Mouse (Mus musculus): ENCODE data around the gene Yipf3. TPM values are rescaled to one million over a fixed set of nuclear protein-coding genes. Genes with fewer than 3 reads are reported as not detected.
A peak's percentile ranks its signal among the peaks of the same experiment; 100 is the strongest.

Gene Yipf3
- 65.8 and 70.3 TPM in 2 replicates for polyA plus RNA-seq (2016; fragmentation: Nextera tagmentation; extraction: Ambion mirVana)

DNA sequence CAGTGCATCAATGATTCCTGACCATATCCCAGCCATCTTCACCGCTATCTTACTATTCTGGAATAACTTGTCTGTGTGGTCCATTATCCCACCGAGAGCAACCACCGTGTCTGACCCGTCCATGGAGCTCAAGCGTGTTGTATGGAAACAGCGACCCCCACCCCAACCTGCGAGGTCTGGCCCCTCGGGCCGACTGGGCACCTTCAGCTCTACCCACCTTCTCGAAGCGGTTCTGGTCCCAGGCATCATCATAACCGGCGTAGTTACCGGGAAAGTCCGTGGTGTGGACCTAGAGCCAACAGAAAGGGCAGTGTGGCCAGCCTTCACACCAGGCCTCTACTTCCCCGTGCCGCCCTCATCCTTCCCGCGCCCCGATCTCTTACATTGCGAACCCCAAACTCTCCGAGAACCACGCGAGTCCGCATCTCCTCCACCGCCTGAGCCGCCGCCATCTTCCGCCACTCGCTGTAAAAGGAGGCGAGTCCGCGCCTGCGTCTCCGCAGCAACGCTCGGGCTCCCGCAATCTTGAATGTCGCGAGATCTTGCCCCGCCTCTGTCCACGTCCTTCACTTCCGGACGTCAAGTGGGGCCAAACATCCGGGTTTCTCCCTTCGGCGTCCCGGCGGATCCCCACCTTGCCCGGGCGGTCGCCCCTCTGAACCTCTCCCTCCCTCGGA is at the start of gene Yipf3, which contains the start of gene Polr1c:
Yipf3 (plus strand) TSS at position 569 of the 677 bp plus-strand sequence.
Polr1c (minus strand) TSS at position 543 of the 677 bp plus-strand sequence.
- H3K4me1 ChIP-seq = peaks cover 19% of the 10 kb centered on the region
- peak within 1 kb of the TSS; percentile 77 for H3K27ac ChIP-seq (replicated peaks)
- peak within 1 kb of the TSS; percentile 97 for H3K9ac ChIP-seq (replicated peaks)
- ATAC-seq (ENCODE audit: low FRiP score, low read depth) = peak; percentile 90
- WGBS = under 1% methylated on average over 53 of the region's 53 CpGs
- peaks cover 69% of the 10 kb centered on the region for H3K36me3 ChIP-seq
- H3K9me3 ChIP-seq = no peaks in the 10 kb centered on the region
- peak within 1 kb of the TSS; percentile 95 for H3K4me3 ChIP-seq
- no peaks in the 10 kb centered on the region for H3K27me3 ChIP-seq
- peak within 1 kb of the TSS; percentile 95 for H3K4me2 ChIP-seq (replicated peaks)

DNA sequence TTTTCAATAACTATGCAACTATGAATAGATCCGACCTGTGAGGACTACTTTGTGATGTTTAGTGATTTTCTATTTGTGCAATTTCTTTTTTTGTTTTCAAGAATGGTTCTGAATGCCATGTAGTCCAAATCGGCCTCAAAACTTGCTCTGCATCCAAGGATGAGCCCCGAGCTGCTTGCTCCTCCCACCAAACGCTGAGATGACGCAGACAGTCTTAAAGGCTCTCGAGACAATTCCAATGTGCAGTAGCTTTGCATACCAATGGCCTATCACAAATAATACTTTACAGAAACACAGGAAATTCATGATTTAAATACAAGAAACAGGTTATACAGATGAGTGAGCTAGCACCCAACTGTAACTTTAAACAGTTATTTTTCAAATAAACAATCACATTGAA is 46.7 kb upstream of the Yipf3 start:
- Histone ChIP-seq H3K27me3 (no peaks in the 10 kb centered on the region), H3K27ac (replicated peaks) (no peak overlapping the region), H3K4me2 (replicated peaks) (peak overlapping the region; percentile 86), H3K36me3 (peaks cover 38% of the 10 kb centered on the region), H3K4me3 (peak overlapping the region; percentile 96; the same call in 1 of the 2 replicates), H3K9ac (replicated peaks) (peak overlapping the region; percentile 86; the same call in 1 of the 2 replicates), H3K9me3 (no peaks in the 10 kb centered on the region), H3K4me1 (peaks cover 30% of the 10 kb centered on the region)
- 71% methylated on average over 6 of the region's 6 CpGs for WGBS
- no peak for ATAC-seq (ENCODE audit: low FRiP score, low read depth)

DNA sequence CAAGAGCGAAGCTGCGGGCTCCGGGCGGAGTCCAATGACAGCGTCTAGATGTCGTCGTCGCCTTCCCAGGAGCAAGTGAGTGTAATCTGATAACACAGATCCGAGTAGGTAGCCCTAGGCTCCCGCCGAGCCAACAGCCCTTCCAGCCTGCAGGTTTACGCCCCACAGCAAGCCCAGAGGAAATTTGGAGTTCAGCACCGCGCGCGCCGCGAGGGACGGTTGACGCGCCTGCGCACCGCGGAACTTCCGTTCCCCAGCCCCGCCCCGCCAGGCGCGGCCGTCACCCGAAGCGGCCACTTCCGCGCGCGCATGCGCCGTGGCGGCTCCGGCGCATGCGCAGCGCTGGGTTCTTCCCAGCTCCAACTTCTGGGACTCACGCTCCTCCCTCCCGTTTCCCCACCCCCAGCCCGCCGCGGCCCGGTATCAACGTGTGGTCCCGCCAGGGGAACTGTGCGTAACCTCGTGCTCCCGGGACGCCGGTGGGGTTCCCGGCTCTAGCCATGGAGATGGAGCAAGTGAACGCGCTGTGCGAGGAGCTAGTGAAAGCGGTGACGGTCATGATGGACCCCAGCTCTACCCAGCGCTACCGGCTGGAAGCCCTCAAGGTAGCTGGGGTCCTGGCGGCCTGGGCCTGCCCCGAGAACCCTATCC is 45.3 kb upstream of the Yipf3 start, which contains the start of the genes Polh and Xpo5:
Polh (minus strand) TSS at position 225 of the 651 bp plus-strand sequence.
Xpo5 (plus strand) TSS at position 362 of the 651 bp plus-strand sequence.
- H3K9ac ChIP-seq (replicated peaks) = peak within 1 kb of the TSS; percentile 86

DNA sequence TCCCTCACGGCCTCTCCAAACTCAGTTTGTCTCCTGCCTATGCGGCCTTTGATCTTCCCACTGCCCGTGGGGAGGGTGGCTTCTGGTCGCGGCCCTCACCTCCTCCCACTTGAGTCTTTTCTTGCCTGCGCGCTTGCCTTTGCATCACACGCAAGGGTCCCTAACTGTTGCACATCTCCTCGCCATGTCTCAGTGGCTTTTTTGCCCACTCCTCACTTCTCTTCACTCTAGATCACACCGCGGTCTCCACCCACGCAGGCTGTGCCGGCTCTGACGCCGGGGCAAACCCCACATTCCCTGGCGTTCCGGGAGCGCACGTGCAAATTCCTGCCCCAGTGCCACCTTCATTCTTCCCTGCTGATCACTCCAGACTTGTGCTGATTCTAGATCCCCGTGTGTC is 44.8 kb upstream of the Yipf3 start:
- peak overlapping the region; percentile 86 for H3K9ac ChIP-seq (replicated peaks)
- H3K27ac ChIP-seq (replicated peaks) = peak overlapping the region; percentile 87
- under 1% methylated on average over 20 of the region's 20 CpGs for WGBS
- H3K36me3 ChIP-seq = peaks cover 39% of the 10 kb centered on the region
- H3K4me3 ChIP-seq = peak overlapping the region; percentile 96
- peaks cover 30% of the 10 kb centered on the region for H3K4me1 ChIP-seq
- peak overlapping the region; percentile 86 for H3K4me2 ChIP-seq (replicated peaks)
- no peak for ATAC-seq (ENCODE audit: low FRiP score, low read depth)
- no peaks in the 10 kb centered on the region for H3K27me3 ChIP-seq
- H3K9me3 ChIP-seq = no peaks in the 10 kb centered on the region

More for the DNA sequence above, 45.3 kb upstream of the Yipf3 start, which contains the start of the genes Polh and Xpo5:
- Histone ChIP-seq H3K27me3 (no peaks in the 10 kb centered on the region), H3K4me2 (replicated peaks) (peak within 1 kb of the TSS; percentile 86), H3K4me1 (peaks cover 30% of the 10 kb centered on the region), H3K4me3 (peak within 1 kb of the TSS; percentile 96), H3K36me3 (peaks cover 38% of the 10 kb centered on the region), H3K27ac (replicated peaks) (peak within 1 kb of the TSS; percentile 87), H3K9me3 (no peaks in the 10 kb centered on the region)
- peak; percentile 94 for ATAC-seq (ENCODE audit: low FRiP score, low read depth)
- WGBS = under 1% methylated on average over 65 of the region's 66 CpGs

DNA sequence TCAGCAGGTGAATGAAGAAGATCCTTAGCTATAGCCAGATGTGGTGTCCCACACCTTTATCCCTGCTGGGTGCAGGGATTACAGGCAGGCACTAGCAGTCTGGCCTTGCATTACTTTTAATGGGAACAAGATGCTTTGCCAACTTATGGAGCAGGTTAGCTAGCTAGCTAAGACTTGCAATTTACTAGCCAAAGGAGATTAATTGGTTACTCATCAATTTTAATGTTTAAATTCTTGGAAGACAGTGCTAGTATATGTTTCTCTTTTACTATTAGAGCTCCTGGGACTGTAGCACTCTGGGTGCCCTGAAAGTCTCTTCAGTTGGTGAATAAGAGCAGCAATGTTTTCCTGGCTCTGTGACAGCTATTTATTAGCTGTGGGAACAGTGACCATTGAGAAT is 41.2 kb upstream of the Yipf3 start:
- H3K27me3 ChIP-seq = no peaks in the 10 kb centered on the region

DNA sequence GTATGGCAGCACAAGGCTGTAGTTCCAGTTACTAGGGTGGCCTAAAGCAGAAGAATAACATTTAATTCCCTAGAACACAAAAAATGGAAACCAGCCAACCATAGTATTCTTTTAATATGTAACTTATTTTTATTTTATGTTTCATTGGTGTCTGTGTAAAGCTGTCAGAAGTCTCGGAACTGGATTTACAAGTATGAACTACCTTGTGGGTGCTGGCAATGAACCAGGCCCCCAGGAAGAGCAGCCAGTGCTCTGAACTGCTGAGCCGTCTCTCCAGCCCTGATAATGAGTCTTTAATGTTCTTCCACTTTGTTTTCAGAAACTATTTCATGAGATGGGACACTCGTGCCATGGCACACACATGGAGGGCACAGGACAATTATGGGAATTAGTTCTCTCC is 37.3 kb upstream of the Yipf3 start:
- WGBS = 92% methylated on average over 3 of the region's 3 CpGs
- Histone ChIP-seq H3K27ac (replicated peaks) (no peak overlapping the region), H3K4me2 (replicated peaks) (no peak overlapping the region), H3K9me3 (no peaks in the 10 kb centered on the region), H3K36me3 (peaks cover 95% of the 10 kb centered on the region), H3K27me3 (no peaks in the 10 kb centered on the region), H3K4me3 (no peak overlapping the region), H3K4me1 (no peaks in the 10 kb centered on the region), H3K9ac (replicated peaks) (no peak overlapping the region)
- ATAC-seq (ENCODE audit: low FRiP score, low read depth) = no peak

More for the DNA sequence above, 41.2 kb upstream of the Yipf3 start:
- Histone ChIP-seq H3K36me3 (peaks cover 68% of the 10 kb centered on the region), H3K27ac (replicated peaks) (no peak overlapping the region), H3K4me3 (no peak overlapping the region), H3K4me1 (peaks cover 18% of the 10 kb centered on the region), H3K4me2 (replicated peaks) (no peak overlapping the region), H3K9me3 (no peaks in the 10 kb centered on the region), H3K9ac (replicated peaks) (no peak overlapping the region)
- no peak for ATAC-seq (ENCODE audit: low FRiP score, low read depth)

DNA sequence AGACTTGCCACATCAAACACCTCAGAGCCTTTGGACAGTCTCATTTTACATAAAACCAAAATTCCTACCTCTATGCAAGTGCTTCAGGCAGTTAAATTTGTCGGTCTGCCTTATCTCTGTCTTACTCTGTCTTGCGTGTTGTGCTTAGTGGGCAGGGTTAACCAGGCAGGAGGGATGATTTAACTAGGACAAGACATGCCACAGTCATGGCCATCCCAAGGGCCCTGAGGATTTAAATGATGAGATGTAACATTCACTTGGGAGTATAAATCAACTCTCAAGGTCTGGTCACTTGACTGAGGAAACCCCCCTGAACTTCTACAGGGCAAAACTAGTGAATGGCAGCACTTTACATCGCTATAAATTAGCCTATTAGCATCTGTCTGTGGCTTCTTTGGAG is 26.3 kb upstream of the Yipf3 start:
- Histone ChIP-seq H3K9ac (replicated peaks) (no peak overlapping the region), H3K9me3 (no peaks in the 10 kb centered on the region), H3K36me3 (peaks cover 94% of the 10 kb centered on the region), H3K27ac (replicated peaks) (no peak overlapping the region), H3K4me1 (no peaks in the 10 kb centered on the region), H3K4me2 (replicated peaks) (no peak overlapping the region), H3K27me3 (no peaks in the 10 kb centered on the region), H3K4me3 (no peak overlapping the region)
- WGBS = 94% methylated on average over 3 of the region's 3 CpGs
- ATAC-seq (ENCODE audit: low FRiP score, low read depth) = no peak

DNA sequence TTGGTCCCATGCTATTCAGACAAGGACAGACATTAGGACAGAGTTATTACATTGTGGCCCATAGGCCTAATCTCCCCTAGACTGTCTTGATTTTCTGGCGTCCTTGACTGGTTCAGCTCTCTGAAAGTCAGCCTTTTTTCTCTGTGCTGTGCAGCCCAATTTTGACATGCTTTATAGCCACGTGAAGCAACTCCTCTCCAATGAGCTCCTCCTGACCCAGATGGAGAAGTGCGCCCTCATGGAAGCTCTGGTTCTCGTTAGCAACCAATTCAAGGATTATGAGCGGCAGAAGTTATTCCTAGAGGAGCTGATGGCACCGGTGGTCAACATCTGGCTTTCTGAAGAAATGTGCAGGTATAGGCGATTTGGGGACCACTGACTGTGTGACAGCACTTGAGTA is 20.3 kb upstream of the Yipf3 start:
- no peak overlapping the region for H3K27ac ChIP-seq (replicated peaks)
- H3K4me3 ChIP-seq = no peak overlapping the region
- no peak overlapping the region for H3K9ac ChIP-seq (replicated peaks)
- no peak overlapping the region for H3K4me2 ChIP-seq (replicated peaks)
- ATAC-seq (ENCODE audit: low FRiP score, low read depth) = no peak
- H3K27me3 ChIP-seq = no peaks in the 10 kb centered on the region
- H3K36me3 ChIP-seq = peaks cover 97% of the 10 kb centered on the region
- H3K4me1 ChIP-seq = no peaks in the 10 kb centered on the region
- H3K9me3 ChIP-seq = no peaks in the 10 kb centered on the region
- 88% methylated on average over 7 of the region's 7 CpGs for WGBS

DNA sequence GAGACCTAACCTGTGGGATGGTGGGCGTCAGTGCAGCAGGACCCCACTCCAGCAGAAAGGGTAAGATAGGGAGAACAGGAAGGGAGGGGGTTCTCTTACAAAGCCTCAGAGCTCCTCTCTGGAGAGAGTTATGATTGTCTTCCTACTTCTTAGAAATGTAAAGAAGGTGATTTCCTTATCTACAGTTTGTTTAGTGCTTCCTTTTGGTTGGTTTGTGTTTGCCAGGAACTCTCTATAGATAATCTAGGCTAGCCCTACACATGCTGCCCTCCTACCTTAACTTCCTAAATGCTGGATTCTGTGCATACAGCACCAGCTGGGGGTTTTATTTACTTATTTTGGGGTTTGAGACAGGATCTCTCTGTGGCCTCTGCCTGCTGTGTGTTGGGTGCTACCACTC is 11.8 kb upstream of the Yipf3 start:
- no peak for ATAC-seq (ENCODE audit: low FRiP score, low read depth)
- Histone ChIP-seq H3K4me2 (replicated peaks) (no peak overlapping the region), H3K4me3 (no peak overlapping the region), H3K36me3 (peaks cover 86% of the 10 kb centered on the region), H3K9me3 (no peaks in the 10 kb centered on the region), H3K27me3 (no peaks in the 10 kb centered on the region), H3K9ac (replicated peaks) (no peak overlapping the region), H3K27ac (replicated peaks) (no peak overlapping the region), H3K4me1 (no peaks in the 10 kb centered on the region)
- WGBS = 86% methylated on average over 1 of the region's 1 CpGs

DNA sequence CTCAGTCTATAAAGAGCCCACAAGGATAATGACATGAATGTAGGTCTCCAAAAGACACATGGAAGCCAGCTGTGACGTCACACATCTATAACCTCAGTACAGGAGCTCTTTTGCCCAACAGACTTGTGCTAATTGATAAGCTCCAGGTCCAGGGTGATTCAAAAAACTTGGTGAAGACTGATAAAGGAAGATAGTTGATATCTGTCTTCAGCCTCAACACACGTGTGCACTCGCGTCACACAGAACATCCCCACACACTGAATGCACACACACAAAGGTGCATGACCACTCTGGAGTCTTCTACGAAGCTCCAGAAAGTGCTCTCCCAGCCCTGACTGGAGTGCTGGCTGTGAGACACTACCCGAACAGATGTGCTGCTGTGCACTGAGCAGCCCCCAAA is 10.8 kb upstream of the Yipf3 start:
- Histone ChIP-seq H3K9me3 (no peaks in the 10 kb centered on the region), H3K27ac (replicated peaks) (no peak overlapping the region), H3K4me3 (no peak overlapping the region), H3K9ac (replicated peaks) (no peak overlapping the region), H3K36me3 (peaks cover 89% of the 10 kb centered on the region), H3K4me2 (replicated peaks) (no peak overlapping the region), H3K4me1 (no peaks in the 10 kb centered on the region), H3K27me3 (no peaks in the 10 kb centered on the region)
- WGBS = 91% methylated on average over 6 of the region's 6 CpGs
- no peak for ATAC-seq (ENCODE audit: low FRiP score, low read depth)

DNA sequence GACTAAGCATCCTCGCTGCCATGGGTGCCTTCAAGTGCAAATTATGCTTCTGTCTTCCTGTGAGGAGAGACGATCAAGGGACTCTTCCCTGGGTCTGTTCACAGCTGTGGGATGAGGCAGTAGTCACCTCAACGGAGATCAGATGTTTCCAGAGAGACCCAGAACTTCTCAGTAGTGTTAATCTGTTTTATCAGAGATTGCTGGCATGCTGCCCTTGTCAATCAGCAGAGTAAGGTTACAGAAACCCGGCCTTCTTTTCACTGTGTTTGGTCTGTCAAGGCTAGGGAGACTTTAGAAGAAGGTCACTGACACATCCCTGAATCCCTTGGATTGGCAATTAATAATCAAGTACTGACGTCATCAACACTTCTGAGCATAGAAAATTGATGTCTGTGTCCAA is 10.4 kb upstream of the Yipf3 start:
- H3K4me3 ChIP-seq = no peak overlapping the region
- no peaks in the 10 kb centered on the region for H3K9me3 ChIP-seq
- H3K27ac ChIP-seq (replicated peaks) = no peak overlapping the region
- no peaks in the 10 kb centered on the region for H3K27me3 ChIP-seq
- no peaks in the 10 kb centered on the region for H3K4me1 ChIP-seq
- H3K9ac ChIP-seq (replicated peaks) = no peak overlapping the region
- H3K36me3 ChIP-seq = peaks cover 89% of the 10 kb centered on the region
- 88% methylated on average over 5 of the region's 5 CpGs for WGBS
- H3K4me2 ChIP-seq (replicated peaks) = no peak overlapping the region
- no peak for ATAC-seq (ENCODE audit: low FRiP score, low read depth)

DNA sequence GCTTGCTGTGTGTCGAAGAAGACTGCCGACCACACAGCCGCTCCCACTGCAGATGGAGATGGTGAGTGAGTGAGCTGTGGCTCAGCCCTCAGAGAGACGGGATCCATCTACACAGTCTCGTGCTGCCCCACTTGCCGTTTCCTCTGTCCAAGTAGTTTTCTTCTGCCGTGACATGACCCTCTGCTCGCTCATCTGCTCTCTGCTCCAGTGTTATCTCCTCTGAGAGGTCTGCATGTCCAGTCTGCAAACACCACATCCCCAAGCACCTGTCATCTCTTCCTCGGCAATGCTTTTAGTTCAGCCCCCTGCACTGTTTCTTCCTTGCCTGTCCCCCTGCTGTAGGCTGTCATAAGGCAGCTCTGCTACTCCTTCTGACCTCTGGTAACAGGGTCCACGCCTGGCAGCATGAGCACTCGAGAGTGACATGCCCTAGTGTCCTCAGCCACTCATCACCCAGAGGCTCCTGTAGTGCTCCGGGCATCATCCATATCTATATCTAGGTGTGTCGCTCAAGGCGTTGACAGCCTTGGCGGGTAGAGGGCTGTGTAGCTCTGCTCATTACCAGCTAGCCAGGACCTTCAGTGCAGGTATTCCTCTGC is 8.3 kb upstream of the Yipf3 start:
- Histone ChIP-seq H3K36me3 (peaks cover 90% of the 10 kb centered on the region), H3K4me2 (replicated peaks) (no peak overlapping the region), H3K9ac (replicated peaks) (no peak overlapping the region), H3K4me1 (no peaks in the 10 kb centered on the region), H3K4me3 (no peak overlapping the region), H3K9me3 (no peaks in the 10 kb centered on the region), H3K27me3 (no peaks in the 10 kb centered on the region), H3K27ac (replicated peaks) (no peak overlapping the region)
- ATAC-seq (ENCODE audit: low FRiP score, low read depth) = no peak
- 90% methylated on average over 15 of the region's 15 CpGs for WGBS

Measured in midbrain, embryonic 12.5 days (tissue).